Mouse (Mus musculus) limb, embryonic 14.5 days (tissue): ENCODE results near the gene Tmco4. TPM values are rescaled to one million over a fixed set of nuclear protein-coding genes. Genes with fewer than 3 reads are reported as not detected.

Source experiments
- ATAC-seq: fragments of 200-750 bp; cut with Nextera tagmentation; 2 replicates; pipeline ENCODE4 v1.8.0; 2017; ENCODE audit warnings: low read depth, moderate number of reproducible peaks, moderate TSS enrichment; ENCODE audit not compliant: low FRiP score
- DNase-seq: peaks from one replicate; pipeline ENCODE4 v3.0.0-alpha.2; 2015; ENCODE audit warnings: low spot score
- H3K27ac ChIP-seq: fragments of 300-500 bp; sonication (generic); replicated peaks from 2 replicates; pipeline ENCODE4 v1.5.1; 2014; ENCODE audit warnings: low read depth, mild to moderate bottlenecking, low read length, moderate library complexity, mixed read lengths
- H3K27me3 ChIP-seq: fragments of 300-500 bp; sonication (generic); 2 replicates; pipeline ENCODE4 v1.6.1; 2014; ENCODE audit warnings: low read length, mixed read lengths; ENCODE audit not compliant: control insufficient read depth, insufficient read depth
- H3K36me3 ChIP-seq: fragments of 300-500 bp; sonication (generic); 2 replicates; pipeline ENCODE4 v1.6.1; 2014; ENCODE audit warnings: mild to moderate bottlenecking, low read length, moderate library complexity, mixed read lengths; ENCODE audit not compliant: control insufficient read depth, insufficient read depth
- H3K4me1 ChIP-seq: fragments of 300-500 bp; sonication (generic); 2 replicates; pipeline ENCODE4 v1.6.1; 2014; ENCODE audit warnings: antibody characterized with exemption, low read length, mixed read lengths; ENCODE audit not compliant: control insufficient read depth, insufficient read depth
- H3K4me2 ChIP-seq: fragments of 300-500 bp; sonication (generic); replicated peaks from 2 replicates; pipeline ENCODE4 v1.6.1; 2014; ENCODE audit warnings: low read depth, mild to moderate bottlenecking, low read length, moderate library complexity; ENCODE audit not compliant: severe bottlenecking
- H3K4me3 ChIP-seq: fragments of 300-500 bp; sonication (generic); replicated peaks from 2 replicates; pipeline ENCODE4 v1.5.1; 2014; ENCODE audit warnings: low read length
- H3K9ac ChIP-seq: fragments of 300-500 bp; sonication (generic); 2 replicates; pipeline ENCODE4 v1.6.1; 2014; ENCODE audit warnings: mild to moderate bottlenecking, low read depth, low read length, moderate library complexity; ENCODE audit not compliant: severe bottlenecking
- H3K9me3 ChIP-seq: fragments of 300-500 bp; sonication (generic); 2 replicates; pipeline ENCODE4 v1.6.1; 2016; ENCODE audit warnings: low read length; ENCODE audit not compliant: control insufficient read depth
- POLR2A ChIP-seq: fragments of 200-500 bp; IDR thresholded peaks from 2 replicates; pipeline ENCODE4 v1.8.0; 2012; ENCODE audit warnings: inconsistent platforms, mild to moderate bottlenecking, moderate library complexity, borderline replicate concordance; ENCODE audit not compliant: insufficient read depth, insufficient read length; ENCODE audit errors: extremely low read depth
- WGBS: fragments of 180-500 bp; shearing (Covaris S2); extraction: QIAGEN DNeasy Blood & Tissue Kit; methylation state at CpG from one replicate; pipeline ENCODE4 v1.1.7; 2014; 5-methylcytosine and 5-hydroxymethylcytosine counted together
- polyA plus RNA-seq, 2 experiments: library from polyadenylated mRNA; depleted of rRNA in 1 of 2; stranded (reverse) in 1 of 2; unstranded in 1 of 2; fragments of >200 nt; fragmentation: Nextera tagmentation in 1 of 2; extraction: Ambion mirVana in 1 of 2; gene quantifications; 2 replicates each; pipeline versions ENCODE4 v1.2.1 to v1.2.3; 2012 to 2014

Gene Tmco4
- polyA plus RNA-seq, 2 experiments: 4.2 to 4.7 TPM

- Histone ChIP-seq H3K27ac (no peak overlapping the region), H3K4me3 (no peak overlapping the region), H3K9me3 (no peaks in the 10 kb centered on the region), H3K4me2 (no peak overlapping the region), H3K27me3 (peaks cover 24% of the 10 kb centered on the region), H3K36me3 (peaks cover 16% of the 10 kb centered on the region), H3K4me1 (peaks cover 14% of the 10 kb centered on the region), H3K9ac (no peak overlapping the region)
- 76% methylated on average over 11 of the region's 11 CpGs for WGBS
- DNase-seq: peak; percentile 47
- no peak for TF ChIP-seq POLR2A
- peak; percentile 38; the same call in 1 of the 2 replicates for ATAC-seq
Measured at GRCm38 (mm10) chr4:139079439-139079838, 106.8 kb downstream of the Tmco4 start.

DNA sequence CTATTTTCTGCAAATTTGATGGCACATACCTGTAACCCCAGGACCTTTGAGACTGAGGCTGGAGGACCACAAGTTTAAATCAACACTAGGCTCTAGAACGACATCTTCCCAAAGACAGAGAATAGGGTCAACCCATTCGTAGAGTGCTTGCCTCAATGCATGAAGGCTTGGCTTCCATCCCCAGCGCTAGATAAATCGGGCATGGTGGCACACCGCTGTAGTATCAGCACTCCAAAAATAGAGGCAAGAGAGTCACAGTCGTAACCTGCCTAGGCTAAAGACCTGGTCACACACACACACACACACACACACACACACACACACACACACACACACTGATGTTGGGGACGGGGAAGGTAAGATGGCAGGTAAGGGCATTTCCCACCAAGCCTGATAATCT, 107.6 kb downstream of the Tmco4 start:
- Histone ChIP-seq H3K27me3 (peaks cover 16% of the 10 kb centered on the region), H3K4me3 (no peak overlapping the region), H3K9ac (no peak overlapping the region), H3K4me2 (no peak overlapping the region), H3K4me1 (peaks cover 11% of the 10 kb centered on the region), H3K27ac (no peak overlapping the region), H3K36me3 (peaks cover 24% of the 10 kb centered on the region), H3K9me3 (no peaks in the 10 kb centered on the region)
- ATAC-seq (no peak), DNase-seq (no peak)
- TF ChIP-seq POLR2A: no peak
- 90% methylated on average over 7 of the region's 7 CpGs for WGBS

- Histone ChIP-seq H3K27me3 (peaks cover 5% of the 10 kb centered on the region), H3K27ac (no peak overlapping the region), H3K9ac (no peak overlapping the region), H3K4me2 (no peak overlapping the region), H3K9me3 (no peaks in the 10 kb centered on the region), H3K4me3 (no peak overlapping the region), H3K4me1 (peaks cover 11% of the 10 kb centered on the region), H3K36me3 (peaks cover 25% of the 10 kb centered on the region)
- WGBS: 72% methylated on average over 18 of the region's 18 CpGs
- no peak for TF ChIP-seq POLR2A
- DNase-seq (no peak), ATAC-seq (no peak)
Measured at GRCm38 (mm10) chr4:139081270-139081931, 108.7 kb downstream of the Tmco4 start.

- Histone ChIP-seq H3K4me1 (peaks cover 11% of the 10 kb centered on the region), H3K9ac (no peak overlapping the region; the same call in 1 of the 2 replicates), H3K4me2 (no peak overlapping the region), H3K27ac (no peak overlapping the region), H3K9me3 (no peaks in the 10 kb centered on the region), H3K4me3 (no peak overlapping the region), H3K27me3 (no peaks in the 10 kb centered on the region), H3K36me3 (peaks cover 25% of the 10 kb centered on the region)
- TF ChIP-seq POLR2A: no peak
- WGBS: 45% methylated on average over 12 of the region's 12 CpGs
- ATAC-seq: no peak
- DNase-seq: peak; percentile 51
Measured at GRCm38 (mm10) chr4:139082790-139083564, 110.3 kb downstream of the Tmco4 start.

DNA sequence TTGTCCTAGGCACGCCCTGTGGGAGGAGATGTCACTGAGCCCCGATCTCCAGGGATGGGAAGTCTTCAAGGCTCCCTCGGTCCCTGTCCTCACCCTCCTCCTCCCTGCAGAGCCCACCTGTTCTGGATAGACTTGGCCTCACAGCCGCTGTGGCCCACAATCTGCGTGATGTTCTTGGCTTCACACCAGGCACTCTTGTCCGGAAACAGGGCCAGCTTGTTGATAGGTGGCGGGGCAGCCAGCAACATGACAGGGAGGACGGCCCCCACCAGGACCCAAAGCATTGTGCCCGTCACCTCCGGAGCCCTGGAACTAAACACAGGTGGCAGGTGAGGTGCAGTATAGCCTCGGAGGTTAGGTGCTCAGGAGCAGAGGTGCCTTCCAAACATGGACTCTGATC, 112.6 kb downstream of the Tmco4 start:
- Histone ChIP-seq H3K36me3 (peaks cover 29% of the 10 kb centered on the region), H3K27ac (no peak overlapping the region), H3K27me3 (no peaks in the 10 kb centered on the region), H3K4me2 (no peak overlapping the region), H3K9ac (no peak overlapping the region), H3K9me3 (no peaks in the 10 kb centered on the region), H3K4me3 (no peak overlapping the region), H3K4me1 (peaks cover 16% of the 10 kb centered on the region)
- WGBS: 71% methylated on average over 11 of the region's 11 CpGs
- DNase-seq (no peak), ATAC-seq (no peak)
- no peak for TF ChIP-seq POLR2A
